Mouse (Mus musculus): Measurements from ENCODE around the gene Nfx1.

The Nfx1 gene

DNA sequence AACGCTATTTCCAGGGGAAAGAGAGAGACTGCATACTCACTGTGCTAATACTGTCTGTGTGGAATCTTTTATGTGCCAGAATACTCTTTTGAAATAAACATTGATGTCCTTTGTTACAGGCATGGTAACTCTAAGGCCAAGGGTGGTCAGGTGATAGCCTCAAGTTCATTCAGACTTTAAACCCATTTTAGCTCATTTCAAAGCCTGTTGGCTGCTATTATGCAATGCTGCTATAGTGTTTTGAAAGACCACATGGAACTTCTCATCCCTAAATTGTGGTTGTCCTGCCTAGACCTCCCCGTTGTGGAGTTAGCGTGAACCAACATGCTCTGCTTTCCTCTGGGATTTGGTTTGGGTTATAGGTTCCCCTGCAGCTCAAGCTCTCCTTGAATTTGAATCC, 5.0 kb downstream of the Nfx1 start:
- no peak for DNase-seq (ENCODE audit: low spot score in 2 of 2)

DNA sequence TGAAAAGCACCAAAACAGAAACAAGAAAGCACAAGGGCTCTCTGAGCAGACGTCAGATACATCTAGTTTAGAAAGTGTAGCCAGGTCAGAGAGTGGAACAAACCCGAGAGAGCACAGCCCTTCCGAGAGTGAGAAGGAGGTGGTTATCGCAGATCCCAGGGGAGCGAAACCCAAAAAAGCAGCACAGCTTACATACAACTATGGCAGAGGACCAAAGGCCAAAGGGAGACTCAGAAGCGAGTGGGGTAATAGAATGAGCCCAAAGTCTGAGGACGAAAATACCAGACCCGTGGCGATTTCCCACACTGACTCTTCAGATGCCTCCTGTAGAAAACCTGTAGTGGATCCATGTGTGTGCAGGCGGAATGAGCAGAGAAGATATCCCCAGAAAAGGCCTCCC, 5.9 kb downstream of the Nfx1 start:
- DNase-seq (ENCODE audit: low spot score in 2 of 2), result no peak

DNA sequence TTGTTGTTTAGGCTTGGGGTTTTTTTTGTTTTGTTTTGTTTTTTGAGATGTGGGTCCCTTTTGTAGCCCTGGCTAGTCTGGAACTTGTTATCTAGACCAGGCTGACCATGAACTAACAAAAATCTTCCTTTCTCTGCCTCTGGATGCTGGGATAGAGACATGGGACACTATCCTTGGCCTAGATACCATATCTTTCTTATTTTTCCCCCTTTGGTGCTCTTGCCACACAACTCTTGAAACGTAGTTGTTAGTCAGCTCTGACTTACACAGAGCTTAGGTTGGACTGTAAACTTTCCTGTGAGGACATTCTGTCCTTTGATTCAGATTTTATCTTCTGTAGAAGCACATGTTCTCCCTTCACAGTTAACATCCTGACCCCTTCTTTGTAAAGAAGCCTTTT, 8.7 kb downstream of the Nfx1 start:
- no peak for DNase-seq (ENCODE audit: low spot score in 2 of 2)

- DNase-seq (ENCODE audit: low spot score in 2 of 2), result no peak
Measured at GRCm38 (mm10) chr4:40982486-40982885, 11.8 kb downstream of the Nfx1 start.

DNA sequence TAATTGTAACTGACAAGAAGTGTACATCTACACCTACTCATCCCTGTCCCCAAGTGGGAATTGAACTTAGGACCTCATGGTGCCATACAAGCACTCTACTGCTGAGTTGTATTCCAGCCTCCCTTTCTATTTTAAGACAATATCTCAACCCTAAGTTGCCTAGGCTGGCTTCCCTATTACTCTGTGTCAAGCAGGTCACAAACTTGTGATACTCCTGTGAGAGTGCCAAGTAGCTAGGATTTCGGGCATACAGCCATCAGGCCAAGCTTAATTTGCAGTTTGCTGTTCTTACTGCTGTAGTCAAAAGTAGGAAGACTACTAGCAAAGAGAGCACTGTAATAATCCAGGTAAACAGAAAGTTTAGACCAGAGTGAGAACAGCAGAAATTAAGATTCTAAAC, 13.0 kb downstream of the Nfx1 start:
- DNase-seq (ENCODE audit: low spot score in 2 of 2), result no peak

DNA sequence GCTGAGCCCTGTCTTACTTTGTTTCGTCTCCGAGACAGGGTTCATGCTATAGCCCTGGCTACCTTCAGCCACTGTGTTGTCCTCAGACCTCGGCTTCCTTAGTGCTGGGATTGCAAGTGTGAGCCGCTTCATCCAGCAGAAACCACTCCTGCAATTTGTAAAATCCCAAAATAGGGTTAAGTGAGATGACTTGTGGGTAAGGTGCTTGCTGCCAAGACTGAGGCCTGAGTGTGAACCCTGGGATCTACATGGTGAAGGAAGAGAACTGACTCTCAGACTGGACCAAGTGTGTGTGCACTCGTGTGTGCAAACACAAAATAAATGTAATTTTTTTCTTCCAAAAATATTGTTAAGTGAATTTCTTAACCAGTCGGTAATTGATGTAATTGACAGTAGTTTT, 18.9 kb downstream of the Nfx1 start:
- DNase-seq (ENCODE audit: low spot score in 2 of 2), result no peak

DNA sequence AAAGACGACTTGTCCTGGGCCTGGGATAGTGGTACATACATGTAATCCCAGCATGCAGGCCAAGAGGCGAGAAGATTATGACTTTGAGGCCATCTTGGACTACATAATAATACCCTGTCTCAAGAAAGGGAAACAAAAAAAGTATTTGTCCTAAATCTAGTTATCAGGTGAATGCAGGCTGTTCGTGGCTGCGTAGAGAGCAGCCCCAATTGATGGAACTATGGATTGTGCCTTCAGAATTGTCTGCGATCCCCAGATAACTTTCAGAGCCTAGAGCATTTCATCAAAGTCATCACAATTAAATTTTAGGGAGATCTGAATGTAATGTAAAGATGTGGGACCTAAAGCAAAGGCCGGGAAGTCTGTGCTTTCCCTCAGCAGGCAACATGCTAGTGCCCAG, 25.6 kb downstream of the Nfx1 start:
- DNase-seq (ENCODE audit: low spot score in 2 of 2), result no peak

DNA sequence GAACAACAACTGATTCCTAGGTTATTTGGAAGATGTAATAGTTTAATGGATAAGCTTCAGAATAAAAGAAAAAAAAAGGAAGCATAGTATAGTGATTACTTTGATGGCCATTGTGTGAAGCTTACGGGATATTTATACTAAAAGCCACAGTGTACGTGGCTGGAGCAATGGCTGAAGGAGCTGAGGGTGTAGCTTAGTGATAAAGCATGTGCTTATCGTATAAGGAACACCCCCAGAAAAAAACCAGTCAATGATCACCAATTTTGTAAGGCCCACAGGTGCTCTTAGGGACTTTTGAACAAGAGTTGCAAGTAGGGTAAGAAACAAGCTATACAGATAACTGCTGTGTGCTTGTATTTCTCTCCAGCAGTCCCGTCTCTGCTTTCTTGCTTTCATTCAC, 27.2 kb downstream of the Nfx1 start:
- DNase-seq (ENCODE audit: low spot score in 2 of 2), result no peak

- DNase-seq (ENCODE audit: low spot score in 2 of 2), result no peak
Measured at GRCm38 (mm10) chr4:41000271-41000670, 29.6 kb downstream of the Nfx1 start.

GRCm38 (mm10) chr4:41000842-41001639, 30.3 kb downstream of the Nfx1 start:
- DNase-seq (ENCODE audit: low spot score in 2 of 2), result no peak

DNA sequence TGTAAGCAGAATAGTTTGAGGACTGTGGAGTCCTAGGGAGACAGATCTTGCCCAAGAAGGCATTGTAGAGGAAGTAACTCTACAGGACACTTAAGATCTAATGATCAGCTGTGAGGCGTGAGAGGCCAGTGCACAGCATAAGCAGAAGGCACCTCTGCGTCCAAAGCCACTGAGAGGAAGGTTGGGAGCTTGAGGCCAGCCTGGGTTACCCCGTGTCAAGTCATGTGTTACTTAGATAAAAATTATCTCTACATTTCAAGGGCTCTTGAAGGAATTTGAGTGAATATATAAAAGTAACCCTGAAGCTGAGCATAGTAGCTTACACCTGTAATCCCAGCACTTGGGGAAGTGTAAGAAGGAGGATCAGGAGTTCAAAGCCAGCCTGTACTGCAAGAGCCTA, 42.6 kb downstream of the Nfx1 start:
- no peak for DNase-seq (ENCODE audit: low spot score in 2 of 2)

DNA sequence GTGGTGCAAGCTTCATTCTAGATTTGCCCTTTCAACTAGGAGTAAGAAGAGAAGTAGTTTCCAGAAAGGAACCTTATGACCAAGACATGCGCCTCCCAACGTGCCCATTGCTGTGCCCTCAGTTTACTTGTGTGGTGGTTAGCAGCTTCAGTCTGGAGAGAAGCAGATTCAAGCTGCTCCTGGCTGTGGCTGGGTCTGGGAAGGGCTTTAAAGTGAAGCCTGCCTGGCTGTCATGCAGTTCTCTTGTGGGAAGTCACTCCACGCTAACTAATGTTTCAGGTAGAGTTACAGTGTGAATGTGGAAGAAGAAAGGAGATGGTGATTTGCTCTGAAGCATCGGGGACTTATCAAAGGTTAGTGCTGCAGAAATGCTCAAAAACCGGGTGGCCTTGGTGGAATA, 45.1 kb downstream of the Nfx1 start:
- no peak for DNase-seq (ENCODE audit: low spot score in 2 of 2)

GRCm38 (mm10) chr4:41021094-41021493, 50.4 kb downstream of the Nfx1 start:
- DNase-seq (ENCODE audit: low spot score in 2 of 2), result no peak

GRCm38 (mm10) chr4:41026086-41026787, 55.5 kb downstream of the Nfx1 start:
- DNase-seq (ENCODE audit: low spot score in 2 of 2), result no peak

DNA sequence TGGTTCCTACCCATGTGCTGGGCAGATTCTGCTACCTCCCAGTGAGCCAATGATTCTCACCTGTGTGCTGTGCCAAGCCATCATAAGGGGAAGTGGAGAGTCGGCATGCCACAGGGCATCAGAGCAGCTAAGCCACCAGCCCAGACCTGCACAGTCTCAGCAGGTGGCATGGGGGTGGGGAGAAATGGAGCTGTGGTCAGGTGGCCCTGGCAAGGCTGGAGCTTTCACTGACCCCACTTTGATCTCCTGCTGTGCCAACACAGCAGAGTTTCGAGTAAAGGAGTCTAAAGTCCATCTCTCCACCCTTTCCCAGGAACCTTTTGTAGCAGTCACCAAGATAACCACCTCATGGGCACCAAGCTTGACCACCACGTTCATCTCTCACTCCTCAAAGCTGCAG, 57.2 kb downstream of the Nfx1 start:
- no peak for DNase-seq (ENCODE audit: low spot score in 2 of 2)

- DNase-seq (ENCODE audit: low spot score in 2 of 2), result no peak
Measured at GRCm38 (mm10) chr4:41028272-41028671, 57.6 kb downstream of the Nfx1 start.

- peak; percentile 31 to 53 for DNase-seq (ENCODE audit: low spot score in 2 of 2)
Measured at GRCm38 (mm10) chr4:41029372-41029771, 58.7 kb downstream of the Nfx1 start.

DNA sequence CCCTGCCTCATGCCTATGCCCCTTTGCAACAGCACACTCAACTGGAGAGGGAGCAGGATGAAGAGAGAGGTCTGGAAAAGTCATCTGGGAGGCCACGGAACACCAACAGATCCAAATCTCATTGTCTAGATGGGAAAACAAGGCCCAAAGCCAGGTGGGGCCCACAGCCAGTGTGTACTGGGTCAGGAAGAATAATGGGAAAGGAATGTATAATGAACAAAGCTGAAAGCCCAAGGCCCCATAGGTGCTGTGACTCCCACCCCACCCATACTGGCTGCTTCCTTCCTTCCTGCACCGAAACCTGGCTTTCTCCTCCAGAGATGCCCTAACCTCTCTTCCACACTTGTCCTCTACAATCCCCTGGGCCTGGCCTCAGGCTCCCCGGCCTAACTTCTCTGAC, 60.5 kb downstream of the Nfx1 start:
- no peak for DNase-seq (ENCODE audit: low spot score in 2 of 2)

- DNase-seq (ENCODE audit: low spot score in 2 of 2), result no peak
Measured at GRCm38 (mm10) chr4:41037942-41038341, 67.2 kb downstream of the Nfx1 start.

DNA sequence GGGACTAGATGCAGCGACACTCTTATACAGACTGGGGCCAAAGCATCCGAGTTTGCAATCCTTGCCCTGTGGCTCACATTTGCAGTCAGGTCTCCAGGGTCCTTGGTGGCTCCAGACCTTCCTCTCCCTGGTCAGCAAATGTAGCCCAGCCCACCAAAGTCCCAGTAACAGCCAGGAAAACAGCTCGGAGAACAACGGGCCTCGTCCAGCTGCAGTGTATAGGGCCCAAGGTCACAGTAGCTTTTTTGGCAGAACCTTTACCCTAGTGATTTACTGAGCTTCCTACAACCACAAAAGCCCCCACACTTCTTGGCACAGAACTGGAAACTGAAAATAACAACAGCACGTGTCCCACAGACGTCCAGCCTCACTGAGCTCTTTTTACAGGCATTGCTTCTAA, 70.3 kb downstream of the Nfx1 start:
- no peak for DNase-seq (ENCODE audit: low spot score in 2 of 2)

DNA sequence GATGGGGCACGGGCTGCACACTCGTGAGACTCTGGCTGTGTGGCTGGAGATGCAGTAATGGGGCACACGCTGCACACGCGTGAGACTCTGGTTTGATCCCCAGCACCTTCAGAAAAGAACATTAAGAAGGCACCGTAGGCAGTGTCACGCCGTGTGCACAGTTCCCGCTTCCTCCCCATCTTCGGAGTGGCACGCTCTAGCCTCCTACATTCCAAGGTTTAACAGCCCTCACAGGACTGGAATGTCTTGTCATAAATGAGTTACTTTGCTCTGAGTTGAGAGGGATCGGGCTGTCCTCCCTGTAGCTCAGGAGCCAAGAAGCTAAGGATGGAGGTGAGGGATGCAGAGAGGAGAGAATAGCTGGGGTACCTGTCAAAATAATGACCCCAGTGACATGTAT, 72.2 kb downstream of the Nfx1 start:
- no peak for DNase-seq (ENCODE audit: low spot score in 2 of 2)

GRCm38 (mm10) chr4:41043961-41044360, 73.3 kb downstream of the Nfx1 start:
- DNase-seq (ENCODE audit: low spot score in 2 of 2), result no peak

- DNase-seq (ENCODE audit: low spot score in 2 of 2), result no peak
Measured at GRCm38 (mm10) chr4:41045288-41045687, 74.6 kb downstream of the Nfx1 start.

Data from frontal cortex, postnatal 10 days (tissue).